Mouse (Mus musculus) heart, postnatal 0 days (tissue): ENCODE measurements around the gene Foxd2. TPM values are rescaled to one million over a fixed set of nuclear protein-coding genes. Genes with fewer than 3 reads are reported as not detected.

Experiments
- ATAC-seq: fragments of 200-750 bp; cut with Nextera tagmentation; 2 replicates; pipeline ENCODE4 v1.8.0; 2017; ENCODE audit warnings: low read depth, moderate number of reproducible peaks, moderate library complexity; ENCODE audit not compliant: insufficient read depth
- DNase-seq: peaks from one replicate; pipeline ENCODE4 v3.0.0-alpha.2; 2016; ENCODE audit warnings: low spot score
- H3K27ac ChIP-seq: fragments of 300-500 bp; sonication (generic); 2 replicates; pipeline ENCODE4 v1.5.1; 2014; ENCODE audit warnings: low read depth, mild to moderate bottlenecking
- H3K27me3 ChIP-seq: fragments of 300-500 bp; sonication (generic); 2 replicates; pipeline ENCODE4 v1.6.1; 2014; ENCODE audit warnings: low read length, mixed read lengths; ENCODE audit not compliant: control insufficient read depth, insufficient read depth
- H3K36me3 ChIP-seq: fragments of 300-500 bp; sonication (generic); replicated peaks from 2 replicates; pipeline ENCODE4 v1.6.1; 2014; ENCODE audit warnings: low read length, mixed read lengths; ENCODE audit not compliant: control insufficient read depth, insufficient read depth
- H3K4me1 ChIP-seq: fragments of 300-500 bp; sonication (generic); 2 replicates; pipeline ENCODE4 v1.6.1; 2014; ENCODE audit warnings: antibody characterized with exemption; ENCODE audit not compliant: control insufficient read depth, insufficient read depth
- H3K4me2 ChIP-seq: fragments of 300-500 bp; sonication (generic); 2 replicates; pipeline ENCODE4 v1.6.1; 2014; ENCODE audit warnings: low read depth, mild to moderate bottlenecking, low read length, moderate library complexity
- H3K4me3 ChIP-seq: fragments of 300-500 bp; sonication (generic); 2 replicates; pipeline ENCODE4 v1.5.1; 2014; ENCODE audit warnings: low read depth, low read length
- H3K9ac ChIP-seq: fragments of 300-500 bp; sonication (generic); replicated peaks from 2 replicates; pipeline ENCODE4 v1.6.1; 2014; ENCODE audit warnings: low read depth, low read length, mixed read lengths
- H3K9me3 ChIP-seq: fragments of 300-500 bp; sonication (generic); replicated peaks from 2 replicates; pipeline ENCODE4 v1.6.1; 2016; ENCODE audit warnings: low read length; ENCODE audit not compliant: control insufficient read depth
- CTCF ChIP-seq: IDR thresholded peaks from 2 replicates; pipeline ENCODE4 v1.5.1; 2016; ENCODE audit warnings: antibody characterized with exemption, control low read depth, low read depth
- EP300 ChIP-seq: IDR thresholded peaks from 2 replicates; pipeline ENCODE4 v1.6.1; 2016; ENCODE audit warnings: antibody characterized with exemption, low read depth
- WGBS: fragments of 180-500 bp; shearing (Covaris S2); extraction: QIAGEN DNeasy Blood & Tissue Kit; methylation state at CpG from one replicate; pipeline ENCODE4 v1.1.7; 2014; 5-methylcytosine and 5-hydroxymethylcytosine counted together
- polyA plus RNA-seq: library from polyadenylated mRNA; unstranded; fragments of >200 nt; fragmentation: Nextera tagmentation; extraction: Ambion mirVana; gene quantifications from 2 replicates; pipeline ENCODE4 v1.2.1, GENCODE M21; 2015
- total RNA-seq: library from RNA; depleted of rRNA; stranded (reverse); fragments of >200 nt; gene quantifications from 2 replicates; pipeline ENCODE4 v1.2.3, GENCODE M21; 2014; ENCODE audit warnings: low replicate concordance

The Foxd2 gene
- total and polyA plus RNA-seq, 2 experiments from 2014 or later: 0.04 TPM; not detected in 1

DNA sequence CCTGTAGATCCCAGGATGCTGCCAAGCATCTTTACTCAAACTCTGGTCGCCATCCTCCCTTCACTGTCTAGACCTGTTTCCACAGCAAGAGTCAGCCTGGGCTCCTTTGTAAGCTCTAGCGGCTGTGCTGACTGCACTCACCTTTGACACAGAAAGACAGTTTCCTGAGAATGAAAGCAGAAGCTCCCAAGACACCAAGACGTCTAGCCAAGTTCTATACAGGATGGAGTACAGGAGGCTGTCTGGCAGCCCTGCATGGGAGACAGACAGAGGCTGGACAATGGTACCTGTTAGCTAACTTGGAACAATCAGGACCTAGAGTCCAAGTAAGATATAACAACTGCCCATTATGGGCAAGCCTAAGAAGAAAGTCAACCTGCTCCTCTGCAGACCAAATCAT lies 8.8 kb downstream of the Foxd2 start:
- DNase-seq (no peak), ATAC-seq (no peak)
- Histone ChIP-seq H3K4me1 (no peaks in the 10 kb centered on the region), H3K27ac (no peak overlapping the region), H3K36me3 (no peaks in the 10 kb centered on the region), H3K27me3 (peaks cover 94% of the 10 kb centered on the region), H3K4me2 (no peak overlapping the region), H3K9ac (no peak overlapping the region), H3K4me3 (no peak overlapping the region), H3K9me3 (no peaks in the 10 kb centered on the region)
- 8% methylated on average over 3 of the region's 3 CpGs for WGBS
- no peak for TF ChIP-seq EP300
- TF ChIP-seq CTCF: no peak

DNA sequence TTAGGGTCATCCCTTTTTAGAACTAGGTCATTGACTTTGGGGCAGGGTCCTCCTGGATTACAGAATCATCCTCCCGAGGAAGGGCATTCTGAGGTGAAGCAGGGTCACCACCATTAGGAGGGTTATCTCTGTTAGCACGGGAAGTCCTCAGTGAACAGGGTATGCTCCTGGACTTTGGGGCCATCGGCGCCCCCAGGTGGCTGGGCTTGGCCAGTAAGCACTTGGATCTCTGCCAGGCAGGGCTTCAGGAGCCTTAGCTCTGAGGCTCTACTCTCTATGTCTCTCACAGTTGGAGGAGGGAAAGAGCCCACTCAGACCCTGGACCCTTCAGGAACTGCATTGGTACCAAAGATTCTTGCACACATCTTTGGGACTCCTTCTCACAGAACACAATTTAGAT lies 10.8 kb downstream of the Foxd2 start:
- Histone ChIP-seq H3K9me3 (no peaks in the 10 kb centered on the region), H3K4me2 (no peak overlapping the region), H3K27ac (no peak overlapping the region), H3K9ac (no peak overlapping the region), H3K36me3 (no peaks in the 10 kb centered on the region), H3K4me3 (no peak overlapping the region), H3K4me1 (no peaks in the 10 kb centered on the region), H3K27me3 (peaks cover 78% of the 10 kb centered on the region)
- TF ChIP-seq EP300 (no peak), CTCF (peak; percentile 38)
- ATAC-seq (no peak), DNase-seq (no peak)
- 6% methylated on average over 4 of the region's 4 CpGs for WGBS

DNA sequence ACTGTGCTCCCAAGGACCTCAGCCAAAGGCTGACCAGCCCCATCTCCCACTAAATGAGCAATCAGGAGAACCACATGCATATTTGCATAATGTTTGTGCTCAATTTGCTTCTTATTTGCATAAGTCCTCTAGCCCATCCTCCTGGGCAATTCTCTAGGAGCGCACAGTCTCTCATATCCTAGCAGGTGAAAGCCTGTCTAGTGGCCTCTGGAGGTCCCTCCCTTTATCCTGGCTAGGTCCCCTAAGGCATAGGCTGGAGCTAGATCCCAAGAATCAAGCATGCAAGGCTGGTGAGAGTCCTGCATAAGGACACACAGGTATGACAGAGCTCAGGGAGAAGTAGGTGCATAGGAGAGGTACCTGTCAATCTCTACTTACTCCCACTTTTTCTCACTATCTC lies 26.4 kb downstream of the Foxd2 start:
- Histone ChIP-seq H3K27me3 (0 out of 2 replicates have a peak, but pooled peaks cover 2% of the 10 kb centered on the region), H3K4me2 (no peak overlapping the region), H3K36me3 (no peaks in the 10 kb centered on the region), H3K9ac (no peak overlapping the region), H3K4me3 (no peak overlapping the region), H3K4me1 (no peaks in the 10 kb centered on the region), H3K9me3 (no peaks in the 10 kb centered on the region), H3K27ac (no peak overlapping the region)
- no peak for ATAC-seq
- 75% methylated on average over 1 of the region's 1 CpGs for WGBS
- no peak for TF ChIP-seq CTCF
- no peak for TF ChIP-seq EP300
- no peak for DNase-seq

DNA sequence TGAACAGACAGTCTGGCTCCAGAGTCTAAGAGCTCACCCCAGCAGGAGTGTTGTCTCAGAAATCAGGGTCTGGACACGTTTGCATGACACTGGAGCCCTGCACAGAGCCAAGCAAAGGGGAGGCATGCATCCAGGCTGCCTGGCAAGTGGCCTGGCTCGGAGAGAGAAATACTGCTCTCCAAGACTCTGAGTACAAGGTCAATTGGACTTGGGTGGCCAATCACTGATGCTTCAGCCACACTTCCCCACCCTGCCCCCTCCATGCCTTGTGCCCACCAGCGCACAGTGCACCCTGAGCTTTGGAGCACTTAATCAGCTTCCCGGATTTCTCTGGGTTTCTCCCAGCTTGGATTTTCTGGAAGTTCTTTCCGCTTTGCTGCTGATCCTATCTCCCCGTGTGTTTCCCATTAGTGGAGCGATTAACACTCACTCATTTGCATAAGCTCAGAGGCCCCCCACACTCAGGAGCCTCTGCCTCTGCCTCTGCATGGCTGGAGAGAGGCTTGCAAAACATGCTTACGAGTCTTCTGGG lies 32.2 kb downstream of the Foxd2 start:
- 22% methylated on average over 8 of the region's 8 CpGs for WGBS
- Histone ChIP-seq H3K9ac (no peak overlapping the region), H3K27me3 (no peaks in the 10 kb centered on the region), H3K4me2 (no peak overlapping the region), H3K27ac (no peak overlapping the region), H3K36me3 (no peaks in the 10 kb centered on the region), H3K4me3 (no peak overlapping the region), H3K4me1 (no peaks in the 10 kb centered on the region), H3K9me3 (no peaks in the 10 kb centered on the region)
- DNase-seq (no peak), ATAC-seq (no peak)
- TF ChIP-seq CTCF (no peak), EP300 (no peak)

DNA sequence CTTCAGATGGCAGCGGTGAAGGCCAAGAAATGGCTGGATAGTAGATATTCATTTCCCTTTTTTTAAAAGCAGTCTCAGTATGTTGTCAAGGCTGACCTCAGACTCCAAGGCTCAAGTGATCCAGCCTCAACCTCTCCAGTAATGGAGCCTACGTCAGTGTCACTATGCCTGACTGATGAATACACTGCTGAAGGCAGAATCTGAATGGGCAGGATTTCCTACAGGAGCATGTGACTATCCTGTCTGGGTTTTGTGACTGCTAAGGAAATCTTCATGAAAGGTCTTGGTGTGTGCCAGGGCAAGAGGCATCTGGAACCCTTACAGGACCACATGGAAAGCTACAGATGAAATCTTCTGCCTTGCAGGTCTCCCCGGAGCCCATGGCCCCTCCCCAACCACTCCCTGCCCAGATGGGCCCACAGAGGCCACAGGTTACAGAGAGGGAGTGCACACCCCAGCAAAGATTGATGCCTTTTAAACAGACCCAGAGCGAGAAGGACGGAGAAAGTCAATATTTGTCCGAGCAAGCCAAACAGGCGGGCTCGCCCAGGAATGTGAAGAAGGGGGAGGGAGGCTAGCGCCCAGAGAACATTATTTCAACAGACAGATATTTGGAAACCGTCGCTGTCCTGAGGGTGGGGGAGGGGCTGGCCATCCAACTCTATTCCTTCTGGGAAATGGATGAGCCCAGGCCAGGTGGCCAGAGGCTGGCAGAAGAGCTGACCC lies 38.7 kb downstream of the Foxd2 start:
- no peak overlapping the region for H3K4me2 ChIP-seq
- ATAC-seq (no peak), DNase-seq (no peak)
- 45% methylated on average over 11 of the region's 11 CpGs for WGBS
- no peaks in the 10 kb centered on the region for H3K4me1 ChIP-seq
- no peaks in the 10 kb centered on the region for H3K27me3 ChIP-seq
- no peaks in the 10 kb centered on the region for H3K9me3 ChIP-seq
- no peak overlapping the region for H3K9ac ChIP-seq
- no peak overlapping the region for H3K4me3 ChIP-seq
- no peak for TF ChIP-seq EP300
- no peak for TF ChIP-seq CTCF
- no peaks in the 10 kb centered on the region for H3K36me3 ChIP-seq
- no peak overlapping the region for H3K27ac ChIP-seq

DNA sequence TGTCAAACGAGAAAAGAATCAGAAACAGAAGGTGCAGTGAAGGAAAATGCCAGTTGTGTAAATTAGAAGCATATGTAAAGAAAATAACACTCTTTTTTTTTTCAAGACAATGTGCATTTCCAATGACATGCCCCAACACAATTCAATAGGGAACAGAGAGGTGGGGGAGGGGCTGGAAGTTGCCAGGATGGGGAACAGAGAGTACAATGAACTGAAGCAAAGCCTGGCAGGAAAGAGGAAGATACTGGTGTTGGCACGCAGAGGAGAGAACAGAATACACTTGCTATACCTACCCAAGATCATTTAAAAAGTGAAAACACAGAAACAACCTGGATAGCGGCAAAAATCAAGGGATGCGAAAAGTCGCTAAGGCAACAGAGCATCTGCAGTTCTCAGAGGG lies 45.5 kb downstream of the Foxd2 start:
- Histone ChIP-seq H3K27me3 (no peaks in the 10 kb centered on the region), H3K4me1 (no peaks in the 10 kb centered on the region), H3K36me3 (no peaks in the 10 kb centered on the region), H3K9ac (no peak overlapping the region), H3K27ac (no peak overlapping the region), H3K4me2 (no peak overlapping the region), H3K4me3 (no peak overlapping the region), H3K9me3 (no peaks in the 10 kb centered on the region)
- DNase-seq (no peak), ATAC-seq (no peak)
- TF ChIP-seq CTCF (no peak), EP300 (no peak)
- WGBS: 71% methylated on average over 5 of the region's 5 CpGs
